Mouse (Mus musculus): ENCODE measurements at regions not wholly inside any gene's neighbourhood (a gene's known extent, or its start where the extent isn't known, plus 50 kb on each side); places are given as distances from the start of the nearest gene placed in this dataset.

- TF ChIP-seq POLR2A (IDR thresholded peaks at IDR 0.05; ENCODE audit: control insufficient read depth, extremely low read depth, insufficient read depth, low read length, poor library complexity) (no peak), CTCF (IDR thresholded peaks at IDR 0.05; ENCODE audit: borderline replicate concordance, control insufficient read depth, extremely low read depth, insufficient read depth, low read length, poor library complexity) (no peak)
- no peak overlapping the region for H3K4me3 ChIP-seq (ENCODE audit: control insufficient read depth, insufficient read depth, low read length)
- no peaks in the 10 kb centered on the region for H3K4me1 ChIP-seq (replicated peaks; ENCODE audit: control insufficient read depth, insufficient read depth, low read length)
Measured at GRCm38 (mm10) chr17:47149662-47150061, 139.3 kb upstream of the Ubr2 start.

GRCm38 (mm10) chr17:47149158-47149557 lies 138.8 kb upstream of the Ubr2 start:
- 96% methylated on average over 9 of the region's 9 CpGs for WGBS
- Histone ChIP-seq H3K36me3 (ENCODE audit: control insufficient read depth, insufficient read depth, low read length) (no peaks in the 10 kb centered on the region), H3K27ac (ENCODE audit: control insufficient read depth, insufficient read depth, low read length) (no peak overlapping the region), H3K4me1 (replicated peaks; ENCODE audit: control insufficient read depth, insufficient read depth, low read length) (no peaks in the 10 kb centered on the region), H3K4me3 (ENCODE audit: control insufficient read depth, insufficient read depth, low read length) (no peak overlapping the region), H3K27me3 (ENCODE audit: control insufficient read depth, insufficient read depth, low read length) (no peaks in the 10 kb centered on the region)
- TF ChIP-seq CTCF (IDR thresholded peaks at IDR 0.05; ENCODE audit: borderline replicate concordance, control insufficient read depth, extremely low read depth, insufficient read depth, low read length, poor library complexity) (no peak), POLR2A (IDR thresholded peaks at IDR 0.05; ENCODE audit: control insufficient read depth, extremely low read depth, insufficient read depth, low read length, poor library complexity) (no peak)
- DNase-seq, result no peak

More at GRCm38 (mm10) chr17:47149662-47150061, 139.3 kb upstream of the Ubr2 start:
- DNase-seq, result no peak
- H3K27me3 ChIP-seq (ENCODE audit: control insufficient read depth, insufficient read depth, low read length), result no peaks in the 10 kb centered on the region
- H3K36me3 ChIP-seq (ENCODE audit: control insufficient read depth, insufficient read depth, low read length), result no peaks in the 10 kb centered on the region
- H3K27ac ChIP-seq (ENCODE audit: control insufficient read depth, insufficient read depth, low read length), result no peak overlapping the region
- 94% methylated on average over 13 of the region's 13 CpGs for WGBS

GRCm38 (mm10) chr17:47146640-47147039 lies 136.3 kb upstream of the Ubr2 start:
- no peaks in the 10 kb centered on the region for H3K36me3 ChIP-seq (ENCODE audit: control insufficient read depth, insufficient read depth, low read length)
- TF ChIP-seq POLR2A (IDR thresholded peaks at IDR 0.05; ENCODE audit: control insufficient read depth, extremely low read depth, insufficient read depth, low read length, poor library complexity) (no peak), CTCF (IDR thresholded peaks at IDR 0.05; ENCODE audit: borderline replicate concordance, control insufficient read depth, extremely low read depth, insufficient read depth, low read length, poor library complexity) (peak; percentile 54; the same call in 1 of the 2 replicates)
- peak; percentile 49 for DNase-seq
- H3K27ac ChIP-seq (ENCODE audit: control insufficient read depth, insufficient read depth, low read length), result no peak overlapping the region
- 97% methylated on average over 4 of the region's 4 CpGs for WGBS
- no peak overlapping the region for H3K4me3 ChIP-seq (ENCODE audit: control insufficient read depth, insufficient read depth, low read length)
- no peaks in the 10 kb centered on the region for H3K27me3 ChIP-seq (ENCODE audit: control insufficient read depth, insufficient read depth, low read length)
- peaks cover 13% of the 10 kb centered on the region for H3K4me1 ChIP-seq (replicated peaks; ENCODE audit: control insufficient read depth, insufficient read depth, low read length)

GRCm38 (mm10) chr17:47145590-47145989 lies 135.2 kb upstream of the Ubr2 start:
- no peak overlapping the region for H3K27ac ChIP-seq (ENCODE audit: control insufficient read depth, insufficient read depth, low read length)
- TF ChIP-seq POLR2A (IDR thresholded peaks at IDR 0.05; ENCODE audit: control insufficient read depth, extremely low read depth, insufficient read depth, low read length, poor library complexity), result no peak
- TF ChIP-seq CTCF (IDR thresholded peaks at IDR 0.05; ENCODE audit: borderline replicate concordance, control insufficient read depth, extremely low read depth, insufficient read depth, low read length, poor library complexity), result no peak
- WGBS, result 96% methylated on average over 16 of the region's 16 CpGs
- no peak overlapping the region for H3K4me3 ChIP-seq (ENCODE audit: control insufficient read depth, insufficient read depth, low read length)
- DNase-seq, result no peak
- H3K4me1 ChIP-seq (replicated peaks; ENCODE audit: control insufficient read depth, insufficient read depth, low read length), result peaks cover 13% of the 10 kb centered on the region
- no peaks in the 10 kb centered on the region for H3K27me3 ChIP-seq (ENCODE audit: control insufficient read depth, insufficient read depth, low read length)
- H3K36me3 ChIP-seq (ENCODE audit: control insufficient read depth, insufficient read depth, low read length), result no peaks in the 10 kb centered on the region

- peaks cover 13% of the 10 kb centered on the region for H3K4me1 ChIP-seq (replicated peaks; ENCODE audit: control insufficient read depth, insufficient read depth, low read length)
- no peaks in the 10 kb centered on the region for H3K36me3 ChIP-seq (ENCODE audit: control insufficient read depth, insufficient read depth, low read length)
- no peak for TF ChIP-seq POLR2A (IDR thresholded peaks at IDR 0.05; ENCODE audit: control insufficient read depth, extremely low read depth, insufficient read depth, low read length, poor library complexity)
- no peak for TF ChIP-seq CTCF (IDR thresholded peaks at IDR 0.05; ENCODE audit: borderline replicate concordance, control insufficient read depth, extremely low read depth, insufficient read depth, low read length, poor library complexity)
- no peak for DNase-seq
- no peak overlapping the region for H3K27ac ChIP-seq (ENCODE audit: control insufficient read depth, insufficient read depth, low read length)
- H3K27me3 ChIP-seq (ENCODE audit: control insufficient read depth, insufficient read depth, low read length), result no peaks in the 10 kb centered on the region
- no peak overlapping the region for H3K4me3 ChIP-seq (ENCODE audit: control insufficient read depth, insufficient read depth, low read length)
- WGBS, result 49% methylated on average over 9 of the region's 9 CpGs
Measured at GRCm38 (mm10) chr17:47144996-47145395, 134.6 kb upstream of the Ubr2 start.

- no peak for DNase-seq
- peaks cover 13% of the 10 kb centered on the region for H3K4me1 ChIP-seq (replicated peaks; ENCODE audit: control insufficient read depth, insufficient read depth, low read length)
- 82% methylated on average over 7 of the region's 7 CpGs for WGBS
- no peaks in the 10 kb centered on the region for H3K27me3 ChIP-seq (ENCODE audit: control insufficient read depth, insufficient read depth, low read length)
- TF ChIP-seq CTCF (IDR thresholded peaks at IDR 0.05; ENCODE audit: borderline replicate concordance, control insufficient read depth, extremely low read depth, insufficient read depth, low read length, poor library complexity) (no peak), POLR2A (IDR thresholded peaks at IDR 0.05; ENCODE audit: control insufficient read depth, extremely low read depth, insufficient read depth, low read length, poor library complexity) (no peak)
- H3K27ac ChIP-seq (ENCODE audit: control insufficient read depth, insufficient read depth, low read length), result no peak overlapping the region
- no peaks in the 10 kb centered on the region for H3K36me3 ChIP-seq (ENCODE audit: control insufficient read depth, insufficient read depth, low read length)
- no peak overlapping the region for H3K4me3 ChIP-seq (ENCODE audit: control insufficient read depth, insufficient read depth, low read length)
Measured at GRCm38 (mm10) chr17:47144460-47144859, 134.1 kb upstream of the Ubr2 start.

- Histone ChIP-seq H3K27ac (ENCODE audit: control insufficient read depth, insufficient read depth, low read length) (no peak overlapping the region), H3K4me3 (ENCODE audit: control insufficient read depth, insufficient read depth, low read length) (no peak overlapping the region), H3K27me3 (ENCODE audit: control insufficient read depth, insufficient read depth, low read length) (no peaks in the 10 kb centered on the region), H3K4me1 (replicated peaks; ENCODE audit: control insufficient read depth, insufficient read depth, low read length) (peaks cover 18% of the 10 kb centered on the region), H3K36me3 (ENCODE audit: control insufficient read depth, insufficient read depth, low read length) (no peaks in the 10 kb centered on the region)
- no peak for TF ChIP-seq CTCF (IDR thresholded peaks at IDR 0.05; ENCODE audit: borderline replicate concordance, control insufficient read depth, extremely low read depth, insufficient read depth, low read length, poor library complexity)
- no peak for TF ChIP-seq POLR2A (IDR thresholded peaks at IDR 0.05; ENCODE audit: control insufficient read depth, extremely low read depth, insufficient read depth, low read length, poor library complexity)
- no peak for DNase-seq
- WGBS, result 86% methylated on average over 7 of the region's 7 CpGs
Measured at GRCm38 (mm10) chr17:47143898-47144297, 133.5 kb upstream of the Ubr2 start.

Measured in thymus, adult 2 months (tissue).